Mouse (Mus musculus) neural tube, embryonic 10.5 days (tissue): ENCODE measurements around the gene Arpp19.

Experiments
- DNase-seq: peaks from one replicate; pipeline ENCODE4 v3.0.0-alpha.2; 2017; ENCODE audit warnings: low spot score; ENCODE audit errors: extremely low spot score

Gene Arpp19

GRCm38 (mm10) chr9:75037451-75038356, at the start of gene Arpp19:
Arpp19 (plus strand) TSS chr9:75037614.
- peak; percentile 88 for DNase-seq

- no peak for DNase-seq
Observed at GRCm38 (mm10) chr9:74988893-74989460, 48.4 kb upstream of the Arpp19 start.

- DNase-seq: no peak
Observed at GRCm38 (mm10) chr9:74989990-74990389, 47.4 kb upstream of the Arpp19 start.

- no peak for DNase-seq
Observed at GRCm38 (mm10) chr9:74994611-74995257, 42.7 kb upstream of the Arpp19 start.

GRCm38 (mm10) chr9:74996349-74996748, 41.1 kb upstream of the Arpp19 start:
- no peak for DNase-seq

- DNase-seq: no peak
Observed at GRCm38 (mm10) chr9:74997976-74998375, 39.4 kb upstream of the Arpp19 start.

- DNase-seq: no peak
Observed at GRCm38 (mm10) chr9:75001006-75001405, 36.4 kb upstream of the Arpp19 start.

- DNase-seq: no peak
Observed at GRCm38 (mm10) chr9:75001611-75002204, 35.7 kb upstream of the Arpp19 start.

- DNase-seq: no peak
Observed at GRCm38 (mm10) chr9:75002262-75002661, 35.2 kb upstream of the Arpp19 start.

- no peak for DNase-seq
Observed at GRCm38 (mm10) chr9:75004203-75004602, 33.2 kb upstream of the Arpp19 start.

GRCm38 (mm10) chr9:75016591-75016990, 20.8 kb upstream of the Arpp19 start:
- DNase-seq: no peak

- DNase-seq: no peak
Observed at GRCm38 (mm10) chr9:75019181-75019580, 18.2 kb upstream of the Arpp19 start.

GRCm38 (mm10) chr9:75019592-75019991, 17.8 kb upstream of the Arpp19 start:
- DNase-seq: no peak

- DNase-seq: no peak
Observed at GRCm38 (mm10) chr9:75020561-75020960, 16.9 kb upstream of the Arpp19 start.

GRCm38 (mm10) chr9:75022546-75022945, 14.9 kb upstream of the Arpp19 start:
- no peak for DNase-seq

- DNase-seq: no peak
Observed at GRCm38 (mm10) chr9:75023150-75023894, 14.1 kb upstream of the Arpp19 start.

GRCm38 (mm10) chr9:75024089-75024488, 13.3 kb upstream of the Arpp19 start:
- no peak for DNase-seq

GRCm38 (mm10) chr9:75025689-75026088, 11.7 kb upstream of the Arpp19 start:
- no peak for DNase-seq

- DNase-seq: no peak
Observed at GRCm38 (mm10) chr9:75032408-75032807, 5.0 kb upstream of the Arpp19 start.

- DNase-seq: no peak
Observed at GRCm38 (mm10) chr9:75033141-75033540, 4.3 kb upstream of the Arpp19 start.

GRCm38 (mm10) chr9:75034691-75035090, 2.7 kb upstream of the Arpp19 start:
- no peak for DNase-seq
